Mouse (Mus musculus) lung, postnatal 0 days (tissue): ENCODE data around the gene Ptprn2. TPM values are rescaled to one million over a fixed set of nuclear protein-coding genes. Genes with fewer than 3 reads are reported as not detected.

Experiments
- ATAC-seq: fragments of 200-750 bp; cut with Nextera tagmentation; 2 replicates; pipeline ENCODE4 v1.8.0; 2017; ENCODE audit warnings: moderate library complexity
- DNase-seq: peaks from one replicate; pipeline ENCODE4 v3.0.0-alpha.2; 2016; ENCODE audit warnings: low spot score
- H3K27ac ChIP-seq: fragments of 300-500 bp; sonication (generic); 2 replicates; pipeline ENCODE4 v1.5.1; 2014; ENCODE audit warnings: antibody characterized with exemption, mild to moderate bottlenecking, low read length, mixed read lengths
- H3K27me3 ChIP-seq: fragments of 300-500 bp; sonication (generic); replicated peaks from 2 replicates; pipeline ENCODE4 v1.6.1; 2014; ENCODE audit warnings: low read length, mixed read lengths; ENCODE audit not compliant: insufficient read depth
- H3K36me3 ChIP-seq: fragments of 300-500 bp; sonication (generic); 2 replicates; pipeline ENCODE4 v1.6.1; 2014; ENCODE audit warnings: low read length, mixed read lengths; ENCODE audit not compliant: insufficient read depth
- H3K4me1 ChIP-seq: fragments of 300-500 bp; sonication (generic); 2 replicates; pipeline ENCODE4 v1.6.1; 2014; ENCODE audit warnings: antibody characterized with exemption, low read depth, low read length, mixed read lengths; ENCODE audit not compliant: insufficient read depth
- H3K4me2 ChIP-seq: fragments of 300-500 bp; sonication (generic); replicated peaks from 2 replicates; pipeline ENCODE4 v1.6.1; 2014; ENCODE audit warnings: low read depth, mild to moderate bottlenecking, low read length, moderate library complexity, mixed read lengths
- H3K4me3 ChIP-seq: fragments of 300-500 bp; sonication (generic); 2 replicates; pipeline ENCODE4 v1.5.1; 2014; ENCODE audit warnings: low read depth, low read length
- H3K9ac ChIP-seq: fragments of 300-500 bp; sonication (generic); replicated peaks from 2 replicates; pipeline ENCODE4 v1.6.1; 2014; ENCODE audit warnings: low read depth, mild to moderate bottlenecking
- H3K9me3 ChIP-seq: fragments of 300-500 bp; sonication (generic); 2 replicates; pipeline ENCODE4 v1.6.1; 2016; ENCODE audit warnings: low read length, mixed read lengths
- CTCF ChIP-seq: IDR thresholded peaks from 2 replicates; pipeline ENCODE4 v1.5.1; 2016; ENCODE audit warnings: antibody characterized with exemption, mild to moderate bottlenecking
- EP300 ChIP-seq: IDR thresholded peaks from 2 replicates; pipeline ENCODE4 v1.6.1; 2016; ENCODE audit warnings: antibody characterized with exemption, mild to moderate bottlenecking, control low read depth
- WGBS: fragments of 180-500 bp; shearing (Covaris S2); extraction: QIAGEN DNeasy Blood & Tissue Kit; methylation state at CpG from one replicate; pipeline ENCODE4 v1.1.7; 2014; 5-methylcytosine and 5-hydroxymethylcytosine counted together
- polyA plus RNA-seq: library from polyadenylated mRNA; unstranded; fragments of >200 nt; fragmentation: Nextera tagmentation; extraction: Ambion mirVana; gene quantifications from 2 replicates; pipeline ENCODE4 v1.2.1, GENCODE M21; 2015

The Ptprn2 gene
- polyA plus RNA-seq, 1 experiment from 2014 or later, result 0.24 TPM

- Histone ChIP-seq H3K27me3 (no peaks in the 10 kb centered on the region), H3K4me2 (no peak overlapping the region), H3K27ac (no peak overlapping the region), H3K9me3 (no peaks in the 10 kb centered on the region), H3K9ac (no peak overlapping the region), H3K4me3 (no peak overlapping the region), H3K36me3 (no peaks in the 10 kb centered on the region), H3K4me1 (no peaks in the 10 kb centered on the region)
- 45% methylated on average over 7 of the region's 7 CpGs for WGBS
- ATAC-seq, result peak; percentile 85
- peak; percentile 75 for TF ChIP-seq EP300
- TF ChIP-seq CTCF, result no peak
- DNase-seq, result peak; percentile 90
Observed at GRCm38 (mm10) chr12:117042706-117043105, 557.2 kb downstream of the Ptprn2 start.

- DNase-seq (peak; percentile 25), ATAC-seq (no peak)
- no peaks in the 10 kb centered on the region for H3K27me3 ChIP-seq
- no peaks in the 10 kb centered on the region for H3K9me3 ChIP-seq
- H3K36me3 ChIP-seq, result no peaks in the 10 kb centered on the region
- peak overlapping the region; percentile 14; the same call in 1 of the 2 replicates for H3K27ac ChIP-seq
- no peak overlapping the region for H3K4me3 ChIP-seq
- H3K9ac ChIP-seq, result no peak overlapping the region
- no peak overlapping the region for H3K4me2 ChIP-seq
- TF ChIP-seq EP300 (no peak), CTCF (no peak)
- 24% methylated on average over 3 of the region's 3 CpGs for WGBS
- H3K4me1 ChIP-seq, result no peaks in the 10 kb centered on the region
Observed at GRCm38 (mm10) chr12:117047384-117048251, 562.1 kb downstream of the Ptprn2 start.

- 77% methylated on average over 10 of the region's 10 CpGs for WGBS
- DNase-seq, result peak; percentile 47
Observed at GRCm38 (mm10) chr12:117049829-117050228, 564.3 kb downstream of the Ptprn2 start.

GRCm38 (mm10) chr12:117053223-117053850, 567.8 kb downstream of the Ptprn2 start:
- no peaks in the 10 kb centered on the region for H3K27me3 ChIP-seq
- DNase-seq (no peak), ATAC-seq (no peak)
- no peak overlapping the region for H3K4me3 ChIP-seq
- no peaks in the 10 kb centered on the region for H3K36me3 ChIP-seq
- no peaks in the 10 kb centered on the region for H3K9me3 ChIP-seq
- TF ChIP-seq CTCF (no peak), EP300 (no peak)
- 83% methylated on average over 9 of the region's 9 CpGs for WGBS
- no peak overlapping the region for H3K9ac ChIP-seq
- H3K4me2 ChIP-seq, result no peak overlapping the region
- H3K27ac ChIP-seq, result no peak overlapping the region
- H3K4me1 ChIP-seq, result no peaks in the 10 kb centered on the region

More at GRCm38 (mm10) chr12:117049829-117050228, 564.3 kb downstream of the Ptprn2 start:
- H3K27me3 ChIP-seq, result no peaks in the 10 kb centered on the region
- H3K4me1 ChIP-seq, result no peaks in the 10 kb centered on the region
- no peak overlapping the region for H3K27ac ChIP-seq
- peak; percentile 64 for ATAC-seq
- H3K36me3 ChIP-seq, result no peaks in the 10 kb centered on the region
- no peak overlapping the region for H3K9ac ChIP-seq
- TF ChIP-seq EP300 (no peak), CTCF (no peak)
- no peaks in the 10 kb centered on the region for H3K9me3 ChIP-seq
- no peak overlapping the region for H3K4me3 ChIP-seq
- H3K4me2 ChIP-seq, result no peak overlapping the region

- no peak overlapping the region for H3K9ac ChIP-seq
Observed at GRCm38 (mm10) chr12:117053851-117054769, 568.6 kb downstream of the Ptprn2 start.

More at GRCm38 (mm10) chr12:117053851-117054769, 568.6 kb downstream of the Ptprn2 start:
- WGBS, result 40% methylated on average over 21 of the region's 21 CpGs
- no peak overlapping the region for H3K27ac ChIP-seq
- H3K4me2 ChIP-seq, result peak overlapping the region; percentile 30; the same call in 1 of the 2 replicates
- TF ChIP-seq CTCF (no peak), EP300 (no peak)
- H3K4me3 ChIP-seq, result no peak overlapping the region
- no peaks in the 10 kb centered on the region for H3K27me3 ChIP-seq
- H3K4me1 ChIP-seq, result no peaks in the 10 kb centered on the region
- ATAC-seq (no peak), DNase-seq (no peak)
- H3K36me3 ChIP-seq, result no peaks in the 10 kb centered on the region
- H3K9me3 ChIP-seq, result no peaks in the 10 kb centered on the region
